In the genomic region with DNA sequence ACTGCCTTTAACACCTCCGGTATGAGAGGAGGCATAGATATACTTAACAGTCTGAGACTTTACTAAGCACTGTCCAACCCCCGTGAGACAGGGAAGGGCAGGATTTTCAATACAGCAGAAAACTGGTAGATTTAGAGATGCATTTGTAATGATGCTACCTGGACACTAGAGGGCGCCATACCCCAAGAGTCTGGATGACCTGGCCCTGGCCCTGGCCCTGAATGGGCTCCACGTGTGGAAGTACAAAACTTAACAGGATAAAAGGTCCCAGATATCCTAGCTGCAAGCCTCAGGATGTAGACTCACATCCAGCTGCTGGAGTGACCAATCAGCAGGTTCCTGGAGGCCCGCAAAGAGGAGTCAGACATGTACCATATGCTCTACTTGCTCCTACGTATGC, we compare ENCODE assay signal across 8 mouse cellular contexts.
DNase-seq lines count a peak whose midpoint lies in the region; ATAC-seq and TF ChIP-seq lines count a peak whose summit lies in the region.

No protein-coding gene starts in this region.

- H3K9ac ChIP-seq in liver, embryonic 13.5 days: no peak overlapping the region

- H3K4me1 ChIP-seq in liver, embryonic 13.5 days (replicated peaks): peaks cover 27% of the 10 kb centered on the region

- ATAC-seq in liver, embryonic 13.5 days (ENCODE audit: low read depth): no peak

- peak; percentile 56 for DNase-seq in adrenal gland, postnatal 10 days
- no peak for DNase-seq in adrenal gland, adult 2 months
- DNase-seq in layer of hippocampus, adult 2 months (ENCODE audit: low spot score in 2 of 2): no peak
- no peak for DNase-seq in layer of hippocampus, adult 9-10 months (ENCODE audit: low spot score)
- peak; percentile 50 for DNase-seq in adrenal gland, postnatal 25 days
- peak; percentile 17 for DNase-seq in liver, embryonic 13.5 days
- DNase-seq in thymus, postnatal 4 days: peak; percentile 73
- DNase-seq in frontal cortex, postnatal 14 days (ENCODE audit: low spot score in 2 of 2): no peak

- H3K4me2 ChIP-seq in liver, embryonic 13.5 days: no peak overlapping the region

- no peaks in the 10 kb centered on the region for H3K36me3 ChIP-seq in liver, embryonic 13.5 days

- no peak overlapping the region for H3K4me3 ChIP-seq in layer of hippocampus, adult 2 months
- no peak overlapping the region for H3K4me3 ChIP-seq in liver, embryonic 13.5 days (replicated peaks)

- H3K27me3 ChIP-seq in liver, embryonic 13.5 days: 0 out of 2 replicates have a peak, but pooled peaks cover 3% of the 10 kb centered on the region

- WGBS in liver, embryonic 13.5 days (ENCODE audit: insufficient replicate concordance): 34% methylated on average over 6 of the region's 6 CpGs

- H3K9me3 ChIP-seq in liver, embryonic 13.5 days (replicated peaks): no peaks in the 10 kb centered on the region

- TF ChIP-seq CTCF in layer of hippocampus, adult 2 months (conservative IDR thresholded peaks at IDR 0.05): peak; percentile 82

- no peak overlapping the region for H3K27ac ChIP-seq in layer of hippocampus, adult 2 months
- H3K27ac ChIP-seq in liver, embryonic 13.5 days: no peak overlapping the region

Comparison
In these comparisons a context has a peak if more than half of its experiments do, and no peak if none do; other contexts are left out.
1. DNase-seq: peak in adrenal gland, postnatal 10 days (single experiment), adrenal gland, postnatal 25 days (single experiment), liver, embryonic 13.5 days (single experiment) and thymus, postnatal 4 days (single experiment); none in adrenal gland, adult 2 months (single experiment), layer of hippocampus, adult 2 months (0 of 2), layer of hippocampus, adult 9-10 months (single experiment) and frontal cortex, postnatal 14 days (0 of 2).